Mouse (Mus musculus) urinary bladder, postnatal 36 days (tissue): ENCODE measurements around the gene Slc16a4.

Source experiments
- DNase-seq, 2 experiments: peaks; one replicate each; pipeline ENCODE4 v3.0.0; 2022; ENCODE audit warnings: low spot score in 2 of 2, mixed read lengths in 1 of 2

Gene Slc16a4

DNA sequence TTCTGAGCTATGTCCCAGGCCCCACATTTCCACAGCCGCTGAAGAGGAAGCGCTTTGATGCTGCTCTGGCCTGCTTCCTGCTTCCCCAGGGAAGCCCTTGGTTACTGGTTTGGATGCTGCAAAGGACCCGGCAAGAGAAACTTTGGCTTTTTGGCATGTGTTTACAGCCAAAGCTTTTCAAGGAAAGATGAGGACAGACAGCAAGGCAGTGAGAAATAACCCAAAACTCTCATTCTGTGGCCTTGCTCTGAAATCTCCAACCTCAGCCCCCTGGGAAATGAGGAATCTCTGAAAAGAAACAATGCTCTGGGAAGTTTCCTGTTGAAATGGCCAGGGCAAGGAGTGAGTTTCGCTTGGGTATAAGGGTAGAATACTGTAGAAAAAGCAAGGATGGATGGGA lies 69.3 kb downstream of the Slc16a4 start:
- DNase-seq, result no peak
